In the genomic region with DNA sequence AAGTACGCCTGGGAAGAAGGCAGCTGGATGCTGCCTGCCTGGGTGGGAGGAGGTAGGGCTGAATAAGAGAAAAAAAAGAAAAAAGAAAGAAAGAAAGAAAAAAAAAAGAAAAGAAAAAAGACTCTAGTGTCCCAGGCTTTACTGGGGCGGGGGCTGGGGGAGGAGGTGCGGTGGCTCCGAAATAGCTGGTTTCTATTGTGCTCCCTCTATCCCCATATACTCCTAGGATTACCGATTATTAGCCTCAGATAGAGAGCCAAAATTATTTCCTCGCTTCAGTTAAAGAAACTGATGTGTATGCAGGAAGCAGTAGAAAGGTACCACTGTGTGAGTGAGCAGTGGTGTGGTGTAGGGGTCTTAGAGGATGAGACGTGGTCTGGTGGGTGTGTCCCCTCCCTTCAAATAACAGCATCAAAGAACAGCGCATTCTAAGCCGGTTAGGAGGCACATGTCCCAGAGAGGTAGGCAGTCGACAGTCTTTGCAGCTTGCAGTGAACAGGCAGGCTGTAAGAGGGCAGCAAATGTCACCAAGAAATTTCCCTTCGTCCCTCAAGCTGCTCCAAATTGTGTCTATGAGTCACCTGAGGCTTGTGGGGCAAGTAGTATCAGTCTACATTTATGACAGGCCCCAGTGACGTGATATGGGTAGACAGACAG, we compare ENCODE assay signal across 8 mouse cellular contexts. TPM values are rescaled to one million over a fixed set of nuclear protein-coding genes. Genes with fewer than 3 reads are reported as not detected.
DNase-seq lines count a peak whose midpoint lies in the region; ATAC-seq and TF ChIP-seq lines count a peak whose summit lies in the region.

No protein-coding gene starts in this region.

- H3K4me1 ChIP-seq in kidney, adult 2 months (ENCODE audit: control insufficient read depth, insufficient read depth, low read length): no peaks in the 10 kb centered on the region
- peaks cover 32% of the 10 kb centered on the region for H3K4me1 ChIP-seq in hindbrain, embryonic 14.5 days (replicated peaks; ENCODE audit: control insufficient read depth, insufficient read depth, low read length)

- H3K27ac ChIP-seq in kidney, adult 2 months (ENCODE audit: insufficient read depth, low read depth, low read length): no peak overlapping the region
- H3K27ac ChIP-seq in hindbrain, embryonic 14.5 days: peak overlapping the region; percentile 85

- 17% methylated on average over 12 of the region's 12 CpGs for WGBS in kidney, adult 2 months
- 5% methylated on average over 12 of the region's 12 CpGs for WGBS in hindbrain, embryonic 14.5 days

- H3K4me2 ChIP-seq in hindbrain, embryonic 14.5 days (replicated peaks): peak overlapping the region; percentile 75
- peak overlapping the region; percentile 51 for H3K4me2 ChIP-seq in myocyte (ENCODE audit: low read depth)

- H3K79me2 ChIP-seq in myocyte (ENCODE audit: control insufficient read depth, insufficient read depth): no peaks in the 10 kb centered on the region

- H3K9ac ChIP-seq in hindbrain, embryonic 14.5 days: peak overlapping the region; percentile 85

- H3K9me3 ChIP-seq in hindbrain, embryonic 14.5 days (ENCODE audit: control insufficient read depth, low read length): no peaks in the 10 kb centered on the region

- no peak for DNase-seq in kidney, adult 2 months
- no peak for DNase-seq in kidney, adult 8-10 months
- DNase-seq in cerebellum, adult 9-10 months: peak; percentile 78
- peak; percentile 42 for DNase-seq in hindbrain, embryonic 14.5 days (ENCODE audit: low spot score)
- DNase-seq in right cerebral cortex, postnatal 14 days: no peak
- DNase-seq in frontal cortex, postnatal 25 days (ENCODE audit: low spot score in 2 of 2): no peak
- no peak for DNase-seq in spleen, postnatal 14 days (ENCODE audit: low spot score in 2 of 2)

- H3K4me3 ChIP-seq in kidney, adult 2 months (ENCODE audit: insufficient read depth, low read depth, low read length): peak overlapping the region; percentile 76; the same call in 1 of the 2 replicates
- H3K4me3 ChIP-seq in hindbrain, embryonic 14.5 days (replicated peaks; ENCODE audit: low read length): peak overlapping the region; percentile 79
- H3K4me3 ChIP-seq in myocyte: peak overlapping the region; percentile 9

- no peaks in the 10 kb centered on the region for H3K27me3 ChIP-seq in kidney, adult 2 months (replicated peaks; ENCODE audit: control insufficient read depth, insufficient read depth, low read length)
- H3K27me3 ChIP-seq in hindbrain, embryonic 14.5 days (ENCODE audit: control insufficient read depth, insufficient read depth, low read length): no peaks in the 10 kb centered on the region
- H3K27me3 ChIP-seq in myocyte (ENCODE audit: control insufficient read depth, insufficient read depth, insufficient read length): peaks cover 22% of the 10 kb centered on the region

- H3ac ChIP-seq in myocyte (ENCODE audit: control insufficient read depth, insufficient read length): no peak overlapping the region

- no peak for TF ChIP-seq POLR2A in kidney, adult 2 months (IDR thresholded peaks at IDR 0.05; ENCODE audit: low read depth, low read length)
- TF ChIP-seq POLR2A in myocyte (IDR thresholded peaks at IDR 0.05; ENCODE audit: insufficient read length, low read depth): no peak

- H3K36me3 ChIP-seq in kidney, adult 2 months (ENCODE audit: control insufficient read depth, insufficient read depth, low read length): no peaks in the 10 kb centered on the region
- H3K36me3 ChIP-seq in hindbrain, embryonic 14.5 days (replicated peaks; ENCODE audit: control insufficient read depth, insufficient read depth): peaks cover 6% of the 10 kb centered on the region
- H3K36me3 ChIP-seq in myocyte (ENCODE audit: control insufficient read depth, insufficient read depth): no peaks in the 10 kb centered on the region

- no peak for TF ChIP-seq CTCF in kidney, adult 2 months (conservative IDR thresholded peaks at IDR 0.05; ENCODE audit: insufficient read depth, insufficient read length, low read depth, low read length)

- ATAC-seq in hindbrain, embryonic 14.5 days (ENCODE audit: low FRiP score): 0 out of 2 replicates have a peak, but pooled peaks have one; percentile 7

TF ChIP-seq in myocyte, 11 proteins besides CTCF, POLR2A, EP300 and RAD21:
- TF ChIP-seq TCF12 (IDR thresholded peaks at IDR 0.05; ENCODE audit: insufficient read depth, poor library complexity, severe bottlenecking): no peak
- TF ChIP-seq TCF3 (IDR thresholded peaks at IDR 0.05; ENCODE audit: insufficient read length, low read depth): no peak

RNA-seq across cellular contexts. Expression of a gene that starts 0.8 kb away (rescaled TPM):
- 2.3 and 3.5 TPM in 2 replicates for polyA plus RNA-seq in kidney, adult 2 months (2012; rRNA removed)
- polyA plus RNA-seq in hindbrain, embryonic 14.5 days (2014; fragmentation: Nextera tagmentation; extraction: Ambion mirVana): 53.5 and 57.2 TPM in 2 replicates
- 2.1 TPM for polyA plus RNA-seq in myocyte (2012; fragmentation: generic; extraction: Trizol)

RNA-seq across cellular contexts. Expression of a gene that starts 13.8 kb away (rescaled TPM):
- polyA plus RNA-seq in kidney, adult 2 months (2012; rRNA removed): 62.1 and 67.1 TPM in 2 replicates
- polyA plus RNA-seq in hindbrain, embryonic 14.5 days (2014; fragmentation: Nextera tagmentation; extraction: Ambion mirVana): 0.27 TPM in 1 of 2 replicates, not detected in the other
- polyA plus RNA-seq in myocyte (2012; fragmentation: generic; extraction: Trizol): not detected

RNA-seq across cellular contexts. Expression of a gene that starts 40.7 kb away (rescaled TPM):
- 67.8 and 92.4 TPM in 2 replicates for polyA plus RNA-seq in kidney, adult 2 months (2012; rRNA removed)
- 24.0 and 24.7 TPM in 2 replicates for polyA plus RNA-seq in hindbrain, embryonic 14.5 days (2014; fragmentation: Nextera tagmentation; extraction: Ambion mirVana)
- polyA plus RNA-seq in myocyte (2012; fragmentation: generic; extraction: Trizol): 81.1 TPM

RNA-seq across cellular contexts. Expression of a gene that starts 43.4 kb away (rescaled TPM):
- polyA plus RNA-seq in kidney, adult 2 months (2012; rRNA removed): not detected in 2 replicates
- polyA plus RNA-seq in hindbrain, embryonic 14.5 days (2014; fragmentation: Nextera tagmentation; extraction: Ambion mirVana): not detected in 2 replicates
- not detected for polyA plus RNA-seq in myocyte (2012; fragmentation: generic; extraction: Trizol)

Comparison
In these comparisons a context has a peak if more than half of its experiments do, and no peak if none do; other contexts are left out.
1. DNase-seq: peak in cerebellum, adult 9-10 months (single experiment) and hindbrain, embryonic 14.5 days (single experiment); none in kidney, adult 2 months (single experiment), kidney, adult 8-10 months (0 of 2), right cerebral cortex, postnatal 14 days (single experiment), frontal cortex, postnatal 25 days (0 of 2) and spleen, postnatal 14 days (0 of 2).
2. H3K4me3 ChIP-seq: peak in every context shown above with its lines; median percentile 79 in hindbrain, embryonic 14.5 days; 76 in kidney, adult 2 months; 9 in myocyte.
3. RNA of a gene that starts 0.8 kb away (polyA plus RNA-seq): 53.5 to 57.2 TPM in hindbrain, embryonic 14.5 days; 2.3 to 3.5 TPM in kidney, adult 2 months and 2.1 TPM in myocyte (single experiment); every median in the first group is over 10 times any median in the second.
4. RNA of a gene that starts 13.8 kb away (polyA plus RNA-seq): 62.1 to 67.1 TPM in kidney, adult 2 months; 0.27 TPM in hindbrain, embryonic 14.5 days and not detected in myocyte (single experiment); every median in the first group is over 10 times any median in the second.